Mouse (Mus musculus) C2C12 (cell line): ENCODE measurements around the gene Ube4b. TPM values are rescaled to one million over a fixed set of nuclear protein-coding genes. Genes with fewer than 3 reads are reported as not detected.

Experiments used
- H3K27me3 ChIP-seq: one replicate; pipeline ENCODE4 v1.6.1; 2011; ENCODE audit not compliant: control insufficient read depth, insufficient read depth, insufficient read length
- H3K36me3 ChIP-seq: one replicate; pipeline ENCODE4 v1.6.1; 2011; ENCODE audit not compliant: control insufficient read depth, insufficient read depth
- H3K4me3 ChIP-seq: one replicate; pipeline ENCODE4 v1.5.1; 2011; ENCODE audit warnings: mild to moderate bottlenecking, control low read depth; ENCODE audit not compliant: poor library complexity, insufficient read depth, severe bottlenecking
- H3K79me2 ChIP-seq: one replicate; pipeline ENCODE4 v1.6.1; 2011; ENCODE audit not compliant: control insufficient read depth, insufficient read depth
- H3K79me3 ChIP-seq: one replicate; pipeline ENCODE4 v1.6.1; 2011; ENCODE audit warnings: low read depth, control low read depth
- H3ac ChIP-seq: one replicate; pipeline ENCODE3; 2011; ENCODE audit warnings: low read depth; ENCODE audit not compliant: control insufficient read depth, insufficient read length
- CEBPB ChIP-seq: IDR thresholded peaks from one replicate; pipeline ENCODE4 v1.6.1; 2011; ENCODE audit warnings: low read depth, mild to moderate bottlenecking, control low read depth, moderate library complexity
- CTCF ChIP-seq: IDR thresholded peaks from one replicate; pipeline ENCODE4 v1.5.1; 2011; ENCODE audit not compliant: control insufficient read depth, insufficient read depth, insufficient read length
- FOSL1 ChIP-seq: IDR thresholded peaks from one replicate; pipeline ENCODE4 v1.8.0; 2011; ENCODE audit warnings: mild to moderate bottlenecking, low read length; ENCODE audit not compliant: poor library complexity, insufficient read depth, severe bottlenecking
- MAX ChIP-seq: IDR thresholded peaks from one replicate; pipeline ENCODE4 v1.6.1; 2011; ENCODE audit warnings: mild to moderate bottlenecking, control low read depth
- MYOD1 ChIP-seq: IDR thresholded peaks from one replicate; pipeline ENCODE4 v1.6.1; 2011; ENCODE audit warnings: low read depth; ENCODE audit not compliant: control insufficient read depth, insufficient read length
- MYOG ChIP-seq: IDR thresholded peaks from one replicate; pipeline ENCODE4 v1.6.1; 2011; ENCODE audit not compliant: control insufficient read depth, insufficient read length; ENCODE audit errors: extremely low read depth
- USF1 ChIP-seq: IDR thresholded peaks from one replicate; pipeline ENCODE4 v1.6.1; 2011; ENCODE audit warnings: low read depth, mild to moderate bottlenecking, control low read depth, moderate library complexity
- polyA plus RNA-seq: library from polyadenylated mRNA; unstranded; fragments of >200 nt; fragmentation: generic; extraction: Trizol; gene quantifications from one replicate; pipeline ENCODE4 v1.2.1, GENCODE M21; 2012; ENCODE audit warnings: missing spikeins

Gene Ube4b
- polyA plus RNA-seq, 1 experiment: 51.6 TPM

GRCm38 (mm10) chr4:149454263-149454662 lies 27.7 kb upstream of the Ube4b start:
- TF ChIP-seq CEBPB (no peak), MAX (no peak), MYOG (no peak), USF1 (no peak), FOSL1 (no peak), CTCF (no peak), MYOD1 (no peak)
- Histone ChIP-seq H3K36me3 (no peaks in the 10 kb centered on the region), H3ac (no peak overlapping the region), H3K27me3 (no peaks in the 10 kb centered on the region), H3K4me3 (no peak overlapping the region), H3K79me2 (no peaks in the 10 kb centered on the region), H3K79me3 (no peaks in the 10 kb centered on the region)

DNA sequence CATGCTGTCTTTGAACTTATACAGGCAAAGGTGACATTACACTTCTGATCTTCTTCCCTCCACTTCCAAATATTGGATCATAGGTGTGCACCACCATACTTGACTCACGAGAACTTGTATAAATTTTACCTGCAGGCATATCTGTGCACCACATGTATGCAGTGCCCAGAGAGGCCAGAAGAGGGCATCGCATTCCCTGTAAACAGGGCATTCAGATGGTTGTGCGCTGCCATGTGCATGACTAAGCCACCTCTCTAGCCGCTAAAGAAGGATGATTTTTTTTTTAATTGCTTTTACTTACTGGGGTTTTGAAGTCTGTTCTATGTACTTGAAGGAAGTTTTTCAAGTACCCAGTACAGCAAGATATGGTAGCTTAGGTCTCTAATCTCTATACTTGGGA lies 27.1 kb upstream of the Ube4b start:
- no peaks in the 10 kb centered on the region for H3K79me2 ChIP-seq
- TF ChIP-seq FOSL1 (no peak), MYOG (no peak), CTCF (peak; percentile 32), MAX (peak; percentile 29), USF1 (no peak)
- H3ac ChIP-seq: no peak overlapping the region
- no peak overlapping the region for H3K4me3 ChIP-seq
- no peaks in the 10 kb centered on the region for H3K27me3 ChIP-seq
- H3K79me3 ChIP-seq: no peaks in the 10 kb centered on the region
- H3K36me3 ChIP-seq: no peaks in the 10 kb centered on the region

DNA sequence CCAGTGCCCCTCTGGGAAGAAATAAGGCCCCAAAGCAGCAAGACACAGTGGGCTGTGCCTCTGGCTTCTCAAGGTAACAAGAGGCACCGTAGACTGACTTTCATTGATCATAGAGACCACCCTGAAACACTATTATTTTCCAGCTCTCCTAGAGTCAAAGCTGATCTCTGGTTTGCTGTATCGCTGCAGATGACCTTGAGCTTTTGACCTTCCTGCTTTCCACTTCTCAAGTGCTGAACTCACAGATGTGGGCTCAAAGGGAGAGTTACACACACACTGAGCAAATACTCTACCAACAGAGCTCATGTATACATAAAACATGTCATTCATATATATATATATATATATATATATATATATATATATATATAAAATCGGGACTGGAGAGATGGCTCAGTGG lies 24.1 kb upstream of the Ube4b start:
- no peaks in the 10 kb centered on the region for H3K36me3 ChIP-seq
- no peaks in the 10 kb centered on the region for H3K27me3 ChIP-seq
- TF ChIP-seq CTCF (no peak), FOSL1 (no peak), CEBPB (no peak), MAX (no peak), MYOG (no peak), MYOD1 (no peak), USF1 (no peak)
- H3ac ChIP-seq: no peak overlapping the region
- no peaks in the 10 kb centered on the region for H3K79me3 ChIP-seq
- H3K4me3 ChIP-seq: no peak overlapping the region
- H3K79me2 ChIP-seq: no peaks in the 10 kb centered on the region

DNA sequence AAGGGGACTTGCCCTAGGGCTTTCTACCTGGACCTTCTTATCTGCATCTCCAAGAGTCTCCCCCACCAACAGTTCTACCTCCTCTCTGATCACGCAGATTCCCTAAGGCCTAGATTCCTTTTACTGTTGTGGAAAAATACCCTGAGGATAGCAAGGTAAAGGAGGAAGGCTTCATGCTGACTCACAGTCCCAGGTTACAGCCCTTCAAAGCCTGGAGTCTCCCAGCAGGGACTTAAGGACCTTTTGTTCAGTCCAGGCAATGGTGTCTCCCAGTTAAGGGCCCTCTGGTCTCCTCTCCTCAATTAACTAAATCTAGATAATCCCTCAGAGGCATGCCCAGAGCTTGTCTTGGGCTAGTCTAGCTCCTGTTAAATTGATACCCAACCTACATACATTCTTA lies 19.8 kb upstream of the Ube4b start:
- Histone ChIP-seq H3ac (no peak overlapping the region), H3K79me3 (no peaks in the 10 kb centered on the region), H3K36me3 (no peaks in the 10 kb centered on the region), H3K27me3 (no peaks in the 10 kb centered on the region), H3K79me2 (no peaks in the 10 kb centered on the region), H3K4me3 (no peak overlapping the region)
- TF ChIP-seq USF1: no peak
- no peak for TF ChIP-seq MAX
- no peak for TF ChIP-seq MYOG
- no peak for TF ChIP-seq CTCF
- TF ChIP-seq MYOD1: no peak

GRCm38 (mm10) chr4:149445868-149446267 lies 19.3 kb upstream of the Ube4b start:
- H3K4me3 ChIP-seq: no peak overlapping the region
- H3K36me3 ChIP-seq: no peaks in the 10 kb centered on the region
- no peak for TF ChIP-seq CEBPB
- TF ChIP-seq MYOG: no peak
- TF ChIP-seq USF1: no peak
- TF ChIP-seq FOSL1: no peak
- no peak for TF ChIP-seq CTCF
- no peak for TF ChIP-seq MAX
- no peak for TF ChIP-seq MYOD1
- H3K27me3 ChIP-seq: no peaks in the 10 kb centered on the region
- H3ac ChIP-seq: no peak overlapping the region
- no peaks in the 10 kb centered on the region for H3K79me3 ChIP-seq
- no peaks in the 10 kb centered on the region for H3K79me2 ChIP-seq
